Mouse (Mus musculus): ENCODE results near the gene Ncam1. TPM values are rescaled to one million over a fixed set of nuclear protein-coding genes. Genes with fewer than 3 reads are reported as not detected.

The Ncam1 gene
- total RNA-seq, 2 experiments from 2014 or later, result 287 to 299 TPM

GRCm38 (mm10) chr9:49623934-49624505 lies 174.7 kb downstream of the Ncam1 start:
- DNase-seq (ENCODE audit: low spot score in 2 of 2), result peak; percentile 26 to 56

DNA sequence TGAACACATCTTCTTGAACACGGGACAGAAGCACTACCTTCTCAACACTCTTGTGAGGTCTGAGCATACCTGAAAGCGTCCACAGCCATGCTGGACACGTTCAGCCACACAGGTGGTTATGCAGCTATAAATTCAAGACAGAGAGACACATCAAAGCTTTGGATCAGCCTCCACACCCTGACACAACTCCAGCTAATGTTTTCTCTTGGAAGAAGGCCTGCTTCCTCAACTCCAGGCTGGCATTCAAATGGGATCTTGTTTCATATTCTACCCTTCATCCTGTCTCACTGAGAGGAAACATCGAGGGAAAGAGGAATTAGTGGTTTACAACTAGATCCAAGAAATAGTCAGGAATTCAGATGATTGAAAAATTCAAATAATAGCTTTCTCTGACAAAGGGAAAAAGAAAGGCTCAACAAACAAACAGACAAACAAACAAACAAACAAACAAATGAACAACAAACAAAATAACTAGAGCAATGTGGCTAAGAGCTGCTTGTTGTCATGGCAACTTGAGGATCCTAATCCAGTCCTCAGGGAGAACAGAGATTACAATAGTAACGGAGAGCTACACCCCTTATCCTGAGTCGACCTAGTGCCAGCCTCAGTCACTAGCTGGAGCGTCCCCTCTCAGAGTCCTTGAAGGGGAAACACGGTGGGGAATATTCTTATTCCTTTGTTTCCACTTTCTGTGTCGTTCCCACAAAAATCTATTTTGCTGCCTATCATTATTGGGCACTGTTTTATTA lies 175.6 kb downstream of the Ncam1 start:
- peak in 1 of 2 experiments; percentile 33 for DNase-seq (ENCODE audit: low spot score in 2 of 2)

DNA sequence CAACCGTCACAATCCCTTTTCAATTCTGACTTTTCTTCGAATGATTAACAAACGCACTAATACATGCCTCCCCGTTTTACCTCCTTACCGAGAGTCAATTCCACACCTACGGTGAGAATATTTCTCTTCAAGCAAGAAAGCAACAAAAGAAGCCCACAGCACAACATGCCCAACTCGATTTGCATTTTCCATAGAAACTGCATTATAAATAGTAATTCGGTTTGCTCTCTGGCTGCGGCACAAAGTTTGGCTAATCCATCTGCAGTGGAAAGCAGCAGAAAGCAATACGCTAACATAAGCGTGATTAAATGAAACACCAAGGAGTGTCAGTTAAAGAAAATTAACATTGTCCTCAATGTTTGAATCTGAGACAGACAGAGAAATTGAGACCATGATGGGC lies 177.0 kb downstream of the Ncam1 start:
- DNase-seq (ENCODE audit: low spot score in 2 of 2), result peak; percentile 43 to 67

- DNase-seq (ENCODE audit: low spot score in 2 of 2), result peak; percentile 29 to 73
Observed at GRCm38 (mm10) chr9:49618699-49619392, 179.9 kb downstream of the Ncam1 start.

- no peak for DNase-seq (ENCODE audit: low spot score in 2 of 2)
Observed at GRCm38 (mm10) chr9:49618266-49618665, 180.5 kb downstream of the Ncam1 start.

GRCm38 (mm10) chr9:49617216-49617615 lies 181.5 kb downstream of the Ncam1 start:
- peak in 1 of 2 experiments; percentile 84 for DNase-seq (ENCODE audit: low spot score in 2 of 2)

- DNase-seq (ENCODE audit: low spot score in 2 of 2), result no peak
Observed at GRCm38 (mm10) chr9:49612387-49612786, 186.3 kb downstream of the Ncam1 start.

DNA sequence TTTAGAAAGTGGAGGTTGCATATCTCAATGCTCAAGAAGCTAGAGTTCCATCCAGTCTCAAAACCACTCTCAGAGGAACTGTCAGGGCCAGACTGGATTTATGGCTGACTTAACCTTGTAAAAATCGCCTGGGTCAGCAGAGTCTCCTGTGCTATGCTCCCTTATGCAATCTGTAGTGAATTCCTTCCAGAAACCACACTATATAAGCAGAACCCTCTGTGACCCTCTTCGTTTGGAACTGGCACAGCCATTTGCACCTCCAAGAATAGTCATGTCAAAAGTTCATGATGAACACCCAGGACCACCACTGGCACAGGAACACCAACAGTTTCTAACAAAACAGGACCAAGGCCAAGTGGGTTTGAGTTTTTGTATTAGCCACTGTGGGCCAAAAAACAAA lies 190.5 kb downstream of the Ncam1 start:
- DNase-seq (ENCODE audit: low spot score in 2 of 2), result no peak

DNA sequence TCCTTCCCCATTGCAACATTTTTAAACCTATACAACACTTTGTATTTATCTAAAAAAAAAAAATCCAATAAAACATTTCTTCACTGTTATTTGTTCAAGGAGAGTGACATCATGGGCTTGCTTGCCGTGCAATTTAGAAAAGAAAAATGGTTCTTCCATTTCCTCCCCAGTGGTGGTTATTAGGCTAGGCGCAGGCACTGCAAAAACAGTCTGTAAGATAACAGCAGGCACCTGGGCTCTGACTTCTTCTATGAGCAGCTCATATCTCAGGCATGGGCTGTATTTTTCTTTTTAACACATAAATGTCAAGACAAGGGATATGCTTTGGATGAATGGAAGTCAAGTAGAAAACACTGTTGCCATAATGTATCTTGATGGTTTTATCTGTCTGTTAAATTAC lies 192.0 kb downstream of the Ncam1 start:
- DNase-seq (ENCODE audit: low spot score in 2 of 2), result no peak

- DNase-seq (ENCODE audit: low spot score in 2 of 2), result peak in 1 of 2 experiments; percentile 31
Observed at GRCm38 (mm10) chr9:49606317-49606716, 192.4 kb downstream of the Ncam1 start.

DNA sequence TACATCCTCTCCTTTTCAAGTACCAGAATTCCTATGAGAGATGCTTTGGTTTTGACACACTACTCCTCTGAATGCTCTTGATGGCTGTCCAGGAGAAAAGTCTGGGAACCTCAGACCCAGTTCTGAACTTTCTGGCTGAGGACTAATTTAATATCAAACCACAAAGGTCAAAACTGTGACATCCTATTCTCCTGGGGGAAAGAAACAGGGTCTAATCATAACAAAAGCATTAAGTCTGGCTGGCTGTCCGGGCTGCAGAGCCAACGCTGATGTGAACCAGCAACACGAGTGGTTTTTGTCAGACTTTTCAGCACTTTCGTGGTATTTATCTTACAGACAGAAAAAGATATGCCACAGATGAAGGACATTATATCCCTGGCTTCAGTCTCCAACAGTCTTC lies 192.9 kb downstream of the Ncam1 start:
- DNase-seq (ENCODE audit: low spot score in 2 of 2), result no peak

GRCm38 (mm10) chr9:49605351-49605750 lies 193.4 kb downstream of the Ncam1 start:
- no peak for DNase-seq (ENCODE audit: low spot score in 2 of 2)

GRCm38 (mm10) chr9:49601215-49601614 lies 197.5 kb downstream of the Ncam1 start:
- DNase-seq (ENCODE audit: low spot score in 2 of 2), result no peak

GRCm38 (mm10) chr9:49595635-49596348 lies 202.9 kb downstream of the Ncam1 start:
- DNase-seq (ENCODE audit: low spot score in 2 of 2), result no peak

- no peak for DNase-seq (ENCODE audit: low spot score in 2 of 2)
Observed at GRCm38 (mm10) chr9:49594876-49595634, 203.7 kb downstream of the Ncam1 start.

GRCm38 (mm10) chr9:49593951-49594536 lies 204.7 kb downstream of the Ncam1 start:
- DNase-seq (ENCODE audit: low spot score in 2 of 2), result peak in 1 of 2 experiments; percentile 71

GRCm38 (mm10) chr9:49592006-49592405 lies 206.7 kb downstream of the Ncam1 start:
- no peak for DNase-seq (ENCODE audit: low spot score in 2 of 2)

DNA sequence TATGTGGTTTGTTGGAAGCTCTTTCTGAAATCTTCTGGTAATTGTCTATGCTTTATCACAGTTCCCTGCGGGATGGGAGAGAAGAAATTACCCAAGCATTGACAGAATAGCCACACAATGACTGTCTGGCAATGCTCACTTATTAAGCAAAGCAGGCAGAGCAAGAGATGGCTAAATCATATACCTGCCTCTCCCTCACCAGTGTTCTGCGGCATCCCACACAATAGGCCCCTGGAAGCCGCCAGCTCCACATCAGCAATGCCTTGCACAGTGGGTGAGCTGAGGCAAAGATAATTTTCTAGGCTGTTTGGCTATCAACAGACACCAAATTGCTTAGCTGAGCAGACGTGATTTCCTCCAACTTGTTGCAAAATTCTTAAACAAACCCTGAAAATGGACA lies 208.5 kb downstream of the Ncam1 start:
- DNase-seq (ENCODE audit: low spot score in 2 of 2), result no peak

GRCm38 (mm10) chr9:49577136-49577535 lies 221.6 kb downstream of the Ncam1 start:
- peak in 1 of 2 experiments; percentile 45 for DNase-seq (ENCODE audit: low spot score in 2 of 2)

Measured in layer of hippocampus, adult 18-20 months (tissue).